Mouse (Mus musculus) MN1 (cell line): ENCODE measurements around the gene Shbg.

ENCODE experiments used
- DNase-seq: peaks from one replicate; pipeline ENCODE4 v3.0.0-alpha.2; 2016; ENCODE audit warnings: low spot score

Shbg gene

GRCm38 (mm10) chr11:69617805-69618204 lies at the start of gene Shbg:
Gene Shbg (minus strand): TSS chr11:69617905.
- DNase-seq = no peak

- no peak for DNase-seq
Measured at GRCm38 (mm10) chr11:69666665-69667005, 48.9 kb upstream of the Shbg start.

- DNase-seq = peak; percentile 42
Measured at GRCm38 (mm10) chr11:69665961-69666664, 48.4 kb upstream of the Shbg start, which contains the start of gene Cd68. Gene Cd68 (minus strand): TSS chr11:69666153.

- DNase-seq = no peak
Measured at GRCm38 (mm10) chr11:69665457-69665960, 47.8 kb upstream of the Shbg start.

GRCm38 (mm10) chr11:69664841-69665240 lies 47.1 kb upstream of the Shbg start:
- DNase-seq = no peak

GRCm38 (mm10) chr11:69663795-69664194 lies 46.1 kb upstream of the Shbg start:
- DNase-seq = peak; percentile 37

GRCm38 (mm10) chr11:69662967-69663671 lies 45.4 kb upstream of the Shbg start:
- DNase-seq = no peak

- peak; percentile 94 for DNase-seq
Measured at GRCm38 (mm10) chr11:69662213-69662966, 44.7 kb upstream of the Shbg start, which contains the start of gene Mpdu1. Gene Mpdu1 (minus strand): TSS chr11:69662642.

- DNase-seq = no peak
Measured at GRCm38 (mm10) chr11:69661221-69661881, 43.6 kb upstream of the Shbg start.

GRCm38 (mm10) chr11:69657462-69657881 lies 39.8 kb upstream of the Shbg start:
- no peak for DNase-seq

- DNase-seq = peak; percentile 62
Measured at GRCm38 (mm10) chr11:69656617-69657461, 39.1 kb upstream of the Shbg start.

GRCm38 (mm10) chr11:69656065-69656455 lies 38.4 kb upstream of the Shbg start:
- DNase-seq = no peak

GRCm38 (mm10) chr11:69655264-69656064 lies 37.8 kb upstream of the Shbg start, which contains the start of gene Sox15:
Gene Sox15 (plus strand): TSS chr11:69655314.
- DNase-seq = no peak

GRCm38 (mm10) chr11:69654760-69655159 lies 37.1 kb upstream of the Shbg start:
- no peak for DNase-seq

- DNase-seq = peak; percentile 70
Measured at GRCm38 (mm10) chr11:69653399-69653798, 35.7 kb upstream of the Shbg start.

- no peak for DNase-seq
Measured at GRCm38 (mm10) chr11:69645860-69646259, 28.2 kb upstream of the Shbg start.

- DNase-seq = no peak
Measured at GRCm38 (mm10) chr11:69635471-69635870, 17.8 kb upstream of the Shbg start.

GRCm38 (mm10) chr11:69633128-69633866 lies 15.6 kb upstream of the Shbg start:
- peak; percentile 56 for DNase-seq
